Mouse (Mus musculus) gastrocnemius, adult 8-10 months (tissue): ENCODE data around the gene Lingo3. TPM values are rescaled to one million over a fixed set of nuclear protein-coding genes. Genes with fewer than 3 reads are reported as not detected.

Experiments
- DNase-seq, 2 experiments: peaks; one replicate each; pipeline ENCODE4 v3.0.0; 2022; ENCODE audit warnings: low spot score in 2 of 2
- total RNA-seq, 4 experiments: library from RNA; stranded (reverse); gene quantifications; 2 replicates each; pipeline ENCODE4 v1.2.4; 2022

Gene Lingo3
- total RNA-seq, 4 experiments from 2014 or later, result 7.4 to 12.5 (median 10.4) TPM

GRCm38 (mm10) chr10:80802204-80802912 is 41.5 kb downstream of the Lingo3 start:
- DNase-seq, result no peak

GRCm38 (mm10) chr10:80799070-80799566 is 44.7 kb downstream of the Lingo3 start:
- DNase-seq, result no peak

- peak; percentile 90 to 93 for DNase-seq
Observed at GRCm38 (mm10) chr10:80798150-80799006, 45.5 kb downstream of the Lingo3 start, which contains the start of the genes Sf3a2 and Plekhj1. TSS of gene Sf3a2 (plus strand) at chr10:80798198. TSS of gene Plekhj1 (minus strand) at chr10:80798626.

GRCm38 (mm10) chr10:80797186-80798149 is 46.4 kb downstream of the Lingo3 start:
- no peak for DNase-seq

GRCm38 (mm10) chr10:80796307-80796848 is 47.5 kb downstream of the Lingo3 start:
- no peak for DNase-seq

GRCm38 (mm10) chr10:80794750-80795149 is 49.1 kb downstream of the Lingo3 start:
- DNase-seq, result no peak

- no peak for DNase-seq
Observed at GRCm38 (mm10) chr10:80793803-80794202, 50.0 kb downstream of the Lingo3 start.

GRCm38 (mm10) chr10:80793033-80793784 is 50.6 kb downstream of the Lingo3 start:
- DNase-seq, result no peak

GRCm38 (mm10) chr10:80792175-80793032 is 51.4 kb downstream of the Lingo3 start:
- DNase-seq, result no peak

- no peak for DNase-seq
Observed at GRCm38 (mm10) chr10:80791476-80792174, 52.2 kb downstream of the Lingo3 start.

- DNase-seq, result no peak
Observed at GRCm38 (mm10) chr10:80790761-80791404, 53.0 kb downstream of the Lingo3 start.

- DNase-seq, result no peak
Observed at GRCm38 (mm10) chr10:80787517-80787916, 56.3 kb downstream of the Lingo3 start.

GRCm38 (mm10) chr10:80785963-80786362 is 57.9 kb downstream of the Lingo3 start:
- DNase-seq, result no peak

GRCm38 (mm10) chr10:80784871-80785270 is 59.0 kb downstream of the Lingo3 start:
- DNase-seq, result no peak

GRCm38 (mm10) chr10:80784302-80784701 is 59.5 kb downstream of the Lingo3 start:
- no peak for DNase-seq
